Mouse (Mus musculus) intestine, embryonic 15.5 days (tissue): ENCODE data around the gene Scgb2b17. TPM values are rescaled to one million over a fixed set of nuclear protein-coding genes. Genes with fewer than 3 reads are reported as not detected.
"Not testable (repeated sequence)": the region's sequence is repeated elsewhere in the genome, so short reads cannot be mapped to it uniquely, and the experiment has no call there.

Experiments used
- ATAC-seq: fragments of 200-750 bp; cut with Nextera tagmentation; 2 replicates; pipeline ENCODE4 v1.8.0; 2017; ENCODE audit warnings: moderate TSS enrichment, moderate library complexity
- H3K27ac ChIP-seq: fragments of 300-500 bp; sonication (generic); 2 replicates; pipeline ENCODE4 v1.5.1; 2015; ENCODE audit warnings: mild to moderate bottlenecking, inconsistent platforms
- H3K27me3 ChIP-seq: fragments of 300-500 bp; sonication (generic); replicated peaks from 2 replicates; pipeline ENCODE4 v1.6.1; 2015; ENCODE audit warnings: inconsistent platforms
- H3K36me3 ChIP-seq: fragments of 300-500 bp; sonication (generic); 2 replicates; pipeline ENCODE4 v1.6.1; 2015; ENCODE audit warnings: inconsistent platforms
- H3K4me1 ChIP-seq: fragments of 300-500 bp; sonication (generic); replicated peaks from 2 replicates; pipeline ENCODE4 v1.6.1; 2015; ENCODE audit warnings: inconsistent platforms
- H3K4me2 ChIP-seq: fragments of 300-500 bp; sonication (generic); replicated peaks from 2 replicates; pipeline ENCODE4 v1.6.1; 2015; ENCODE audit warnings: mild to moderate bottlenecking, inconsistent platforms
- H3K4me3 ChIP-seq: fragments of 300-500 bp; sonication (generic); replicated peaks from 2 replicates; pipeline ENCODE4 v1.5.1; 2015; ENCODE audit warnings: inconsistent platforms
- H3K9ac ChIP-seq: fragments of 300-500 bp; sonication (generic); 2 replicates; pipeline ENCODE4 v1.6.1; 2015; ENCODE audit warnings: inconsistent platforms
- H3K9me3 ChIP-seq: fragments of 300-500 bp; sonication (generic); 2 replicates; pipeline ENCODE4 v1.6.1; 2016; ENCODE audit warnings: inconsistent platforms
- polyA plus RNA-seq: library from polyadenylated mRNA; unstranded; fragments of >200 nt; fragmentation: Nextera tagmentation; extraction: Ambion mirVana; gene quantifications from 2 replicates; pipeline ENCODE4 v1.2.1, GENCODE M21; 2015

Scgb2b17 gene
- polyA plus RNA-seq: not detected in 2 replicates

GRCm38 (mm10) chr7:33056461-33056860 lies at the start of gene Scgb2b17:
Scgb2b17 (minus strand) TSS chr7:33056561.
- H3K4me3 ChIP-seq, H3K27me3 ChIP-seq, H3K4me2 ChIP-seq, H3K9me3 ChIP-seq, ATAC-seq, H3K27ac ChIP-seq, H3K36me3 ChIP-seq, H3K9ac ChIP-seq, H3K4me1 ChIP-seq: not testable (repeated sequence)

GRCm38 (mm10) chr7:33063149-33063548 lies 6.8 kb upstream of the Scgb2b17 start, which contains the start of gene Scgb1b17:
Scgb1b17 (plus strand) TSS chr7:33063449.
- not testable (repeated sequence) for H3K27ac ChIP-seq, ATAC-seq

More at GRCm38 (mm10) chr7:33063149-33063548, 6.8 kb upstream of the Scgb2b17 start, which contains the start of gene Scgb1b17:
- H3K9me3 ChIP-seq, H3K9ac ChIP-seq, H3K36me3 ChIP-seq, H3K4me3 ChIP-seq, H3K4me2 ChIP-seq, H3K4me1 ChIP-seq, H3K27me3 ChIP-seq: not testable (repeated sequence)

Other genes starting within 250 kb of the Scgb2b17 start
- not detected in 2 replicates for gene Scgb2b15, start 226.9 kb downstream of the Scgb2b17 start, polyA plus RNA-seq
- gene Scgb1b15, start 220.0 kb downstream of the Scgb2b17 start, polyA plus RNA-seq: not detected in 2 replicates
- not detected in 2 replicates for gene Scgb1b17, start 6.9 kb upstream of the Scgb2b17 start, polyA plus RNA-seq
- not detected in 2 replicates for gene Scgb2b18, start 117.3 kb upstream of the Scgb2b17 start, polyA plus RNA-seq
- gene Scgb1b18, start 129.0 kb upstream of the Scgb2b17 start, polyA plus RNA-seq: not detected in 2 replicates
- not detected in 2 replicates for gene Scgb2b19, start 223.8 kb upstream of the Scgb2b17 start, polyA plus RNA-seq
- gene Scgb1b19, start 230.7 kb upstream of the Scgb2b17 start, polyA plus RNA-seq: not detected in 2 replicates